Mouse (Mus musculus) ES-CJ7 (cell line): Measurements from ENCODE around the gene Isg20l2.

Experiments used
- DNase-seq: peaks from one replicate; pipeline ENCODE4 v3.0.0; 2011; ENCODE audit warnings: low read depth, low spot score

Gene Isg20l2

DNA sequence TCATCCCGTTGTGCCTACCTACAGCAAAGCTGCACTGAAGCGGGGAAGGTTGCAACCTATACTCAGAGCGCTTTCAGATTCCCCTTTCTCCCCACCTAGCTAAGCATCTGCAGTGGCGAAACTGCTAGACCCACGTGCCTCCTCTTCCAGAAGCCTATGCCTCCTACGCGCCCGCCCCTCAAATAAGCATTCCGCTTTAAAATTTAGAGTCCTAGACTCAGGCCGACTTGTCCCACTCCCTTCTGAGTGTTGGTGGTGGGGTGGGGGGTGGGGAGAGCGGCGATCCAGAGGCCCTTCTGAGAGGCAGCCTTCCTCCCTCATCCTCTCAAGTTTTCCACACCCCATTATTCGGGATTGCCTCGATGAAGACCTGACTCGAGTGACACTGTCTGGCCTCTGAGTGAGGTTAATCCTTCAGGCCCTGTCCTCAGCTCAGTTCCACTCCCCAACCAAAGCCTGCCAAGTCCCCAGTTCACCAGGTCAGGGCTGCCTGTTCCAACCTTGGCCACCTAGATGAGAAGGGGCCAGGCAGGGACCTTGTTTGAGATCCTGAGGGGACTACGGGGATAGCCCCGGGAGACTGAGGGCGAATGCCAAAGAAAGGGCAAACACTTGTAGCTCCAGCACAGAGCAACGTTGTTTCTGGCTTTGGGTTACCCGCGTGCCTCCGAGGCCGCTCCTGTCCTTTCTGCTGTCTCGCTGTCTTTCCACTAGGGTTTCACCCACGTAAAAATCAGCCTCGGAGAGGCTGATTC lies 17.1 kb downstream of the Isg20l2 start:
- DNase-seq = no peak

GRCm38 (mm10) chr3:87947811-87948199 lies 17.7 kb downstream of the Isg20l2 start:
- DNase-seq = peak; percentile 53

DNA sequence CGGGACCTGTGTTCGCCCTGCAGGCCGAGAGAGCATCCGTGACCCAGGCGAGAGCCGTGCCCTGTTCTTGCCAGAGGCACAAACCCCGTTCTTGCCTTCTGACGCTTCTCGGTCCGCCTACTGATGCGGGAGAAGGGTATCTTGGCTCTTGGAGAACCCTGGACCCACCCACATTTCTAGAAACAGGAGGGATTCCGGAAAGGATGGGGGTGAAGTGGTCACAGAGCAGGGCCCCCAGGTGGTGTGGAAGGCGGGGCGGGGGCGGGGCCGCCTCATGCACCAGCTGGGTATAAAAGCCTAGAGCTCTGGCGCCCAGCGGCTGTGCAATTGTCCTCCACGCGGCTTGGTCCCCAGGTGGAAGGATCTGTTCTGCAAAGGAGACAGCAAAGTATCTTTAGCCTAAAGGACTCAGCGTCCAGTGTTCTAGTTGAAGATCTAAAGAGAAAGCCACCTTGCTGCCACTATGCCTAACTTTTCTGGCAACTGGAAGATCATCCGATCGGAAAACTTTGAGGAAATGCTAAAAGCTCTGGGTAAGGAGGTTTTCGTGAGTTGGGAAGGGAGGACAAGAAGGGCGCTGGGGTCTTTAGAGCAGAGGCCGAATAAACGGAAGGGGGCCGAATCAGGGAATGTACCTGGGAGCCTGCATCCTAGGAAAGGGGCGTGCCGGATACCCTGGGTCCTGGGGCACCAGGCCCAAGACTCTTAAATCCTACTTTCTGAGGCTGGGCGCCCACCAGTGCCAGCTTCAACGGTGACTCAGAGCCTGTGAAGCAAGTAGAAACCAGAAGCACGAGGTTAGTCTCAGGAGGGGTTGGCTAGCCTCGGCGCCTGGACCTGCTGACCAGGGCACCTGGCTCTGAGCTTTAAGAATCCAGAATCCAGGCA lies 18.5 kb downstream of the Isg20l2 start, which contains the start of gene Crabp2:
TSS of gene Crabp2 (plus strand) at position 289 of the 888 bp plus-strand sequence.
- peak; percentile 58 for DNase-seq

- DNase-seq = no peak
These were observed 19.3 kb downstream of the Isg20l2 start for GRCm38 (mm10) chr3:87949266-87949954.

DNA sequence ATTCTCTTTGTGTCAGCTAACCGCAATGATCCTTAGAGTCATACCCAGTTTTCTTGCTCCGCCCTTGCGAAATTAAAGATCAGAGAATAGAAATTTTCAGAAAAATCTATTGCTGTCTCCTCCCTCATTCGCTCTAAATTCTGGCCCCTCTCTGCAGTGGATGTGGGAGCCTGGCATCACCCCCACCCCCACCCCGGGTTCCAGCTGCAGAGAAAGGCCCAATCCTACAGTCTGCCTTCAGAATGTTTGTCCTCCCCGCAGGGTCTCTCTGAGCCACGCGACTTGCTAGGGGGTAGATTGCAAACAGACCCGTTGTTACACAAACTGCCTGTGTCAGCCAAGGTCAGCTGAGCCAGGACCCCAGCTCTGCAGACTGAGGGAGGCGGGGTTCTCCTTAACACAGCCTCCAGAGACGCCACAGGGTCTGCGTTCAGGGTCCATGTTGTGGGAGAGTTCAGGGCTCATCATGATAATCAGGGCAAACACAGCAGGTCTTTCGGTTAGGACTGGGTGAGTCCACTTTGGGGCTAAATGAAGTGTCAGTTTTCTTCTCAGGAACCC lies 19.9 kb downstream of the Isg20l2 start:
- peak; percentile 64 for DNase-seq

DNA sequence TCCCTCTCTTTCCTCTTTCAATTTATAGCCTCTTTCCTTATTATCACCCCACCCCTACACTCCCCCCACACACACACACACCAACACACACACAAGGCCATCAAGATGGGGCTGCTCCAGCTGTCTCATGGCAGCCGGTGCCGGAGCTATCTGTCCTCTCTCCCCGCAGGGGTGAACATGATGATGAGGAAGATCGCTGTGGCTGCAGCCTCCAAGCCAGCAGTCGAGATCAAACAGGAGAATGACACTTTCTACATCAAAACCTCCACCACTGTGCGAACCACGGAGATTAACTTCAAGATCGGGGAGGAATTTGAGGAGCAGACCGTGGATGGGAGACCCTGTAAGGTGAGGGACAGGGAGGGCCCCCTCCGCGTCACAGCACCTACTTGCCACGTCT lies 21.8 kb downstream of the Isg20l2 start:
- no peak for DNase-seq

DNA sequence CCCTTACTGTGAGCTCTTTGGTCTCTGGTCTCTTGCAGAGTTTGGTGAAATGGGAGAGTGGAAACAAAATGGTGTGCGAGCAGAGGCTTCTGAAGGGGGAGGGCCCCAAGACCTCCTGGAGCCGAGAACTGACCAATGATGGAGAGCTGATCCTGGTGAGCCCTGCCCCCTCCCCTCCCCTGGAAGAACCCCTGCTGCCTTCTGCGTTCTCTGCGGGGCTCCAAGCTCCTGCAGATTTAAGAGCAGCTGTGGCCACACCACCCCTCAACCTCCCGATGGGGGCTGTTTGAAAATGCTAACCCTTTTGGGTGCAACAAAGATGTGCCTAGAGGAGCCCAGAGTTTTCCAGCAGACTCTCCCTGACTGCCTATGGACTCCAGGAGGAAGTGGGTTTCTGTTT lies 22.3 kb downstream of the Isg20l2 start:
- DNase-seq = no peak

- DNase-seq = no peak
These were observed 27.9 kb downstream of the Isg20l2 start for GRCm38 (mm10) chr3:87958056-87958455.

DNA sequence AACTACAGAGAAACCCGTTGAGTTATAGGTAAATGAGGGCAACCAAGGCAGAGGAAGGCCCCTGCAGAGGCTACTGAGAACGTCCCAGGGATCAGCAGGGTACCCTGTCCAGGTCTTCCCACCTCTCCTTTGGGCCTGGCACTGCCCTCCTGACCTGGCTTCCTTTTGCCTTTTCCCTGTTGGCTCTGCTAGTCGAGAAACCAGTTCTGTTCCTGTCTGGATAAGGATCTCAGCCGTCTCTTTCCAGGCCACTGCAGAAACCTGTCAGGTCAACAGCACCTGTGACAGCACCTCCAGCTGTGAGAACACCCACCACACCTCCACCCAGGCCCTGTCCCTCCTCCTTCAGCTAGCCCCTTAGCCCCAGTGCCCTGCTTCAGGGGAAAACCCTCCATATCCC lies 28.4 kb downstream of the Isg20l2 start:
- DNase-seq = no peak

DNA sequence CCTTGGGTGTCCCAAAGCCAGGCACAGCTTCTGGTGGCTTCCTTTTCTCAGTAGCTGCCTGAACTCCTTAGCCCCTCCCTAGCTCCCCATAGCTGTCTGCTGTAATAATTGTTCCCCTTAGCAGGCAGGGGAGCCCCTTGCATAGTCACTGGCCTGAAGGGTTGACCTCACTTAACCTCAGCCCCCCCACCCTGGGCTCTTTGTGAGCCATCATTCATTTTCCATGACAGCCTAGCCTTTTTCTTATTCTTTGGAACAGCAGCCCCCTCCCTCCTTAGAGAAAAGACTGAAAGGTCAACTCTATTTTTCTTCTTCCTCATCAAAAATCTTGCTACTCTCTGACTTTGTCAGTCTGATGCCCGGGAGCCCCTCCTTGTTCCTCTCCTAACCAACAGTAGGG lies 28.9 kb downstream of the Isg20l2 start:
- DNase-seq = no peak

DNA sequence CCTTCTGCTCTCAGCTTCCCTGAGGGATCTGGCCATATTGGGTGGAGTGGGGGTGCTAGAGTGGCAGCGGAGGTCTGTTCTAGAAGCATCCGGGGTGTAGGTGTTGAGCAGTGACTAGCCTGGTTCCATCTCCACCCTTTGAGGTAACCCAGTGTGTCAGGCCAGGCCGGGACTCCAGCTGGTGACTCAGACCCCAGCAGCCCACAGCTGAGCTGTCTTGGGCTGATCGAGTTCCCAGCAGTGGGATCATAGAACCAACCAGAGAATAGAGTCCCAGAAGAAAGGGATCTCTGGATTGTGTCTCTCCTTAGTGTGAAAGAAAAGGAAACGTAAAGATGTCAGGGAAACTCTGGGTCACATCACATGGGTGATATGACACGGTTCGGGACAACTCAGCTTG lies 29.3 kb downstream of the Isg20l2 start:
- no peak for DNase-seq

GRCm38 (mm10) chr3:87960191-87960585 lies 30.1 kb downstream of the Isg20l2 start:
- no peak for DNase-seq

- peak; percentile 97 for DNase-seq
These were observed 30.6 kb downstream of the Isg20l2 start for GRCm38 (mm10) chr3:87960586-87961191.

DNA sequence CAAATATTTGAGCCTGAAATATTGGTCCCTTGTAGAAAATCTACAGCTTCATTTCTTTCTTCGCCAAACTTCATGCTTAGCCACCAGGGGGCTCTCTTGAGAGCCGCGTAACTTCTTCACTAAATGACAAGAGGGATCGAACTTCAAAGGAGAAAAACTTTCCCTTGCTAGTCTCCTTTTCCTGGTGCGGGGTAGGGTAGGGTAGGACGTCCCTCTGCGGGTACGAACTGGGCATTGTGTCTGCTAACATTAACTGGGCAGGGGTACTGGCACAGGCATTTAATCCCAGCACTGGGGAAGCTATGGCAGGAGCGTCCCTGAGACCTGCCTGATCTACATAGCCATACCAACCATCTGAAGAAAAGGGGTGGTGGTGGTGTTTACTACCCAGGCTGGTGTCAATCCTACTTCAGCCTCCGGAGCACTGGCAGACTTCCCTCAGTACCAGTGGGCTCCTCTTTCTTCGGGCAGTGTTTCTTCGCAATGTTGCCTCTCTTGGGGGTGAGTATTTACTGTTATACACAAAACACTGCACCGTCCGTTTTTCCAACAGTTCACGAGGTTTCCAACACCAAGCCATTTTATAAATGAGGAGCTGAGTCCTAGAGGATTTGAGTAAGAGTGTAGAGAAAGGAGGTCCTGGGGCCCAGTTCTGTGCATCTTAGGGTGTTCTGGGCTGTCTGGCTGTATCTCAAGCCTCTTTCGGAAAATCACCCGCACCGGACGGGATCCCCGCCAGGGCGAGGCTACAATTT lies 40.2 kb downstream of the Isg20l2 start:
- peak; percentile 71 for DNase-seq

DNA sequence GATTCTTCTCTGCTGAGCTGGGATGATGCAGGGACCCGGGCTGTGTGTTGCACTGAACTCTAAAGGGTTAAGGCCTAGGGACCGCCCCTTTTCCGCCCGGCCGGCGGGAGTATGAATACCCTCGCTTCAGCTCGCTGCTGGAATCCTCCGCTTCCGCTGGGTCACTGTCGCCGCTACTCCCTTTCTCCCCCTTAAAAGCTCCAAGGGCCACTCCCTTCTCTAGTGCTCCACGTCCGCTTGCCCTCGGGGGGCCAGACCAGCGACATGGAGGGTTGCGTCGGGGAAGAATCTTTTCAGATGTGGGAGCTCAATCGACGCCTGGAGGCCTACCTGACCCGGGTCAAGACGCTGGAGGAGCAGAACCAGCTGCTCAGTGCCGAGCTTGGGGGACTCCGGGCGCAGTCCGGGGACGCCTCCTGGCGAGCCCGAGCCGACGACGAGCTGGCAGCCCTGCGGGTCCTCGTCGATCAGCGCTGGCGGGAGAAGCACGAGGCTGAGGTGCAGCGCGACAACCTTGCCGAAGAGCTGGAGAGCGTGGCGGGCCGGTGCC lies 40.9 kb downstream of the Isg20l2 start, which contains the start of gene Nes:
TSS of gene Nes (plus strand) at position 140 of the 550 bp plus-strand sequence.
- peak; percentile 92 for DNase-seq

GRCm38 (mm10) chr3:87971489-87972202 lies 41.5 kb downstream of the Isg20l2 start:
- no peak for DNase-seq

- no peak for DNase-seq
These were observed 42.1 kb downstream of the Isg20l2 start for GRCm38 (mm10) chr3:87972203-87972664.

DNA sequence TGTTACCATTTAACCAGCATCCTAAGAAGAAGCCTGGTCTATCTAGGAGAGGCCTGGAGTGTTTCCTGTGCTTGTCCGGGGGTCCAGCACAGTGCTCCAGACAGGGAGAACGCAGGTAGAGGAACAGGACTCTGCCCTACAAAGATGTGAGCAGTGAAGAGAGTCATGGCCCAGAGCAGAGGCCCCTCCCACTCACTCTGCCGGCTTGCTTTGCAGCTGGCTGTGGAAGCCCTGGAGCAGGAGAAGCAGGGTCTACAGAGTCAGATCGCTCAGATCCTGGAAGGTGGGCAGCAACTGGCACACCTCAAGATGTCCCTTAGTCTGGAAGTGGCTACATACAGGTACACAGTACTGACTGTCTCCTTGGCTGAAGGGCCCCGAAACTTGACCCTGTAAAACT lies 42.7 kb downstream of the Isg20l2 start:
- no peak for DNase-seq

GRCm38 (mm10) chr3:87973593-87974380 lies 43.7 kb downstream of the Isg20l2 start:
- DNase-seq = no peak
